Mouse (Mus musculus) CD4-positive, CD25-positive, alpha-beta regulatory T cell, adult 2 months (primary cell): ENCODE results near the gene Gna12.
A peak's percentile ranks its signal among the peaks of the same experiment; 100 is the strongest.

Experiments used
- DNase-seq: peaks from one replicate; pipeline ENCODE4 v3.0.0-alpha.2; 2012; ENCODE audit warnings: low read depth, low spot score

The Gna12 gene

GRCm38 (mm10) chr5:140827413-140827812, 2.8 kb downstream of the Gna12 start:
- no peak for DNase-seq

- no peak for DNase-seq
Measured at GRCm38 (mm10) chr5:140826796-140827195, 3.4 kb downstream of the Gna12 start.

- DNase-seq: no peak
Measured at GRCm38 (mm10) chr5:140826118-140826517, 4.1 kb downstream of the Gna12 start.

- no peak for DNase-seq
Measured at GRCm38 (mm10) chr5:140824126-140824525, 6.1 kb downstream of the Gna12 start.

GRCm38 (mm10) chr5:140823386-140823785, 6.8 kb downstream of the Gna12 start:
- DNase-seq: no peak

- DNase-seq: no peak
Measured at GRCm38 (mm10) chr5:140821951-140822350, 8.3 kb downstream of the Gna12 start.

- DNase-seq: no peak
Measured at GRCm38 (mm10) chr5:140820539-140820938, 9.7 kb downstream of the Gna12 start.

GRCm38 (mm10) chr5:140819594-140819993, 10.6 kb downstream of the Gna12 start:
- DNase-seq: no peak

- no peak for DNase-seq
Measured at GRCm38 (mm10) chr5:140818482-140819076, 11.7 kb downstream of the Gna12 start.

GRCm38 (mm10) chr5:140816950-140817568, 13.2 kb downstream of the Gna12 start:
- no peak for DNase-seq

- no peak for DNase-seq
Measured at GRCm38 (mm10) chr5:140816008-140816407, 14.2 kb downstream of the Gna12 start.

- DNase-seq: no peak
Measured at GRCm38 (mm10) chr5:140815059-140815728, 15.0 kb downstream of the Gna12 start.

- DNase-seq: no peak
Measured at GRCm38 (mm10) chr5:140814403-140814802, 15.8 kb downstream of the Gna12 start.

- no peak for DNase-seq
Measured at GRCm38 (mm10) chr5:140812699-140813098, 17.5 kb downstream of the Gna12 start.

- no peak for DNase-seq
Measured at GRCm38 (mm10) chr5:140812063-140812462, 18.2 kb downstream of the Gna12 start.

- no peak for DNase-seq
Measured at GRCm38 (mm10) chr5:140811390-140811789, 18.8 kb downstream of the Gna12 start.

- DNase-seq: no peak
Measured at GRCm38 (mm10) chr5:140806939-140807338, 23.3 kb downstream of the Gna12 start.

- no peak for DNase-seq
Measured at GRCm38 (mm10) chr5:140806252-140806651, 24.0 kb downstream of the Gna12 start.

GRCm38 (mm10) chr5:140801782-140802181, 28.4 kb downstream of the Gna12 start:
- no peak for DNase-seq

GRCm38 (mm10) chr5:140800288-140800923, 29.8 kb downstream of the Gna12 start:
- no peak for DNase-seq

- DNase-seq: no peak
Measured at GRCm38 (mm10) chr5:140799190-140799589, 31.0 kb downstream of the Gna12 start.

- peak; percentile 52 for DNase-seq
Measured at GRCm38 (mm10) chr5:140798775-140799174, 31.5 kb downstream of the Gna12 start.

GRCm38 (mm10) chr5:140798158-140798557, 32.1 kb downstream of the Gna12 start:
- DNase-seq: peak; percentile 43
